Comparison of ENCODE assay signal across 8 mouse cellular contexts in genomic region chr9:50782155-50782554, GRCm38 (mm10). TPM values are rescaled to one million over a fixed set of nuclear protein-coding genes. Genes with fewer than 3 reads are reported as not detected.
DNase-seq lines count a peak whose midpoint lies in the region; ATAC-seq and TF ChIP-seq lines count a peak whose summit lies in the region.

No protein-coding gene starts in this region.

- no peak overlapping the region for H3K4me3 ChIP-seq in E14TG2a.4 (replicated peaks; ENCODE audit: low read length)
- H3K4me3 ChIP-seq in midbrain, postnatal 0 days (ENCODE audit: low read depth, low read length) = no peak overlapping the region

- DNase-seq in heart, postnatal 14 days = peak; percentile 15 to 40
- no peak for DNase-seq in heart, adult 11 months
- peak; percentile 30 for DNase-seq in 3134 (ENCODE audit: extremely low read depth, insufficient read length, low spot score)
- peak; percentile 36 for DNase-seq in embryo, embryonic 9.5 days (ENCODE audit: extremely low spot score)
- DNase-seq in midbrain, postnatal 0 days (ENCODE audit: low spot score) = no peak
- no peak for DNase-seq in urinary bladder, postnatal 36 days (ENCODE audit: low spot score in 2 of 2)
- DNase-seq in Muller cell, postnatal 12 days (ENCODE audit: inconsistent ontology term) = no peak

- H3K36me3 ChIP-seq in E14TG2a.4 (ENCODE audit: insufficient read depth, low read length) = peaks cover 49% of the 10 kb centered on the region
- peaks cover 53% of the 10 kb centered on the region for H3K36me3 ChIP-seq in midbrain, postnatal 0 days (ENCODE audit: insufficient read depth, low read length)

- 69% methylated on average over 2 of the region's 2 CpGs for WGBS in midbrain, postnatal 0 days

- H3K9ac ChIP-seq in midbrain, postnatal 0 days (replicated peaks; ENCODE audit: low read length, poor library complexity, severe bottlenecking) = no peak overlapping the region

- no peaks in the 10 kb centered on the region for H3K27me3 ChIP-seq in E14TG2a.4 (ENCODE audit: insufficient read depth, low read length)
- H3K27me3 ChIP-seq in midbrain, postnatal 0 days (ENCODE audit: insufficient read depth, low read length) = no peaks in the 10 kb centered on the region

- H3K4me1 ChIP-seq in E14TG2a.4 (replicated peaks; ENCODE audit: low read depth, low read length) = 0 out of 2 replicates have a peak, but pooled peaks cover 4% of the 10 kb centered on the region
- H3K4me1 ChIP-seq in midbrain, postnatal 0 days (ENCODE audit: insufficient read depth, low read length) = no peaks in the 10 kb centered on the region

- ATAC-seq in midbrain, postnatal 0 days (ENCODE audit: low FRiP score) = no peak

- H3K9me3 ChIP-seq in E14TG2a.4 (ENCODE audit: low read length) = no peaks in the 10 kb centered on the region
- no peaks in the 10 kb centered on the region for H3K9me3 ChIP-seq in midbrain, postnatal 0 days (ENCODE audit: low read length)

- intact Hi-C loops in heart, postnatal 14 days (cut with DNase I) = no loop called here

- H3K27ac ChIP-seq in midbrain, postnatal 0 days (ENCODE audit: low read depth, low read length) = no peak overlapping the region

- no peak overlapping the region for H3K4me2 ChIP-seq in midbrain, postnatal 0 days (ENCODE audit: low read depth, low read length, poor library complexity, severe bottlenecking)

- TF ChIP-seq CTCF in E14TG2a.4 (conservative IDR thresholded peaks at IDR 0.05; ENCODE audit: low read length) = peak; percentile 71
- TF ChIP-seq CTCF in midbrain, postnatal 0 days (IDR thresholded peaks at IDR 0.05) = peak; percentile 61

RNA-seq across cellular contexts. Expression of gene 1110032A03Rik, which starts 6.8 kb away (rescaled TPM):
- total RNA-seq in heart, postnatal 14 days (2021) = 10 to 100 TPM in 1 of 2 experiments, 1 to 10 TPM in 1; 7.9 to 10.4 TPM
- 29.0 and 33.0 TPM in 2 replicates for total RNA-seq in midbrain, postnatal 0 days (2014; rRNA removed)
- polyA plus RNA-seq in midbrain, postnatal 0 days (2015; fragmentation: Nextera tagmentation; extraction: Ambion mirVana) = 59.6 and 60.7 TPM in 2 replicates

RNA-seq across cellular contexts. Expression of gene Alg9, which starts 7.3 kb away (rescaled TPM):
- 10 to 100 TPM in 1 of 2 experiments, 1 to 10 TPM in 1; 9.9 to 10.1 TPM for total RNA-seq in heart, postnatal 14 days (2021)
- 97.6 and 106 TPM in 2 replicates for total RNA-seq in midbrain, postnatal 0 days (2014; rRNA removed)
- 51.4 and 57.3 TPM in 2 replicates for polyA plus RNA-seq in midbrain, postnatal 0 days (2015; fragmentation: Nextera tagmentation; extraction: Ambion mirVana)

RNA-seq across cellular contexts. Expression of gene Fdxacb1, which starts 14.1 kb away (rescaled TPM):
- total RNA-seq in heart, postnatal 14 days (2021) = 1 to 10 TPM; 5.7 to 6.0 TPM
- 9.7 and 14.1 TPM in 2 replicates for total RNA-seq in midbrain, postnatal 0 days (2014; rRNA removed)
- polyA plus RNA-seq in midbrain, postnatal 0 days (2015; fragmentation: Nextera tagmentation; extraction: Ambion mirVana) = 9.2 and 13.1 TPM in 2 replicates

RNA-seq across cellular contexts. Expression of gene Hspb2, which starts 30.0 kb away (rescaled TPM):
- 100 to 1,000 TPM; 128 to 131 TPM for total RNA-seq in heart, postnatal 14 days (2021)
- 1.1 and 5.2 TPM in 2 replicates for total RNA-seq in midbrain, postnatal 0 days (2014; rRNA removed)
- 2.5 and 2.6 TPM in 2 replicates for polyA plus RNA-seq in midbrain, postnatal 0 days (2015; fragmentation: Nextera tagmentation; extraction: Ambion mirVana)

RNA-seq across cellular contexts. Expression of gene Cryab, which starts 31.0 kb away (rescaled TPM):
- total RNA-seq in heart, postnatal 14 days (2021) = 1,000 to 10,000 TPM; 1,337 to 1,386 TPM
- 6.2 and 11.3 TPM in 2 replicates for total RNA-seq in midbrain, postnatal 0 days (2014; rRNA removed)
- 18.7 and 19.7 TPM in 2 replicates for polyA plus RNA-seq in midbrain, postnatal 0 days (2015; fragmentation: Nextera tagmentation; extraction: Ambion mirVana)

Comparison
In these comparisons a context has a peak if more than half of its experiments do, and no peak if none do; other contexts are left out.
1. DNase-seq: peak in heart, postnatal 14 days (2 of 2), 3134 (single experiment) and embryo, embryonic 9.5 days (single experiment); none in heart, adult 11 months (single experiment), midbrain, postnatal 0 days (single experiment), urinary bladder, postnatal 36 days (0 of 2) and Muller cell, postnatal 12 days (single experiment).